Mouse (Mus musculus) spleen, adult 2 months (tissue): ENCODE data around the gene Galns. TPM values are rescaled to one million over a fixed set of nuclear protein-coding genes. Genes with fewer than 3 reads are reported as not detected.

Source experiments
- DNase-seq, 2 experiments: peaks; one replicate each; pipeline versions ENCODE4 v3.0.0 to v3.0.0-alpha.2; 2012 to 2021; ENCODE audit warnings: low spot score in 2 of 2, low read depth in 1 of 2
- H3K27ac ChIP-seq: fragments of 200-500 bp; 2 replicates; pipeline ENCODE4 v1.5.1; 2012; ENCODE audit warnings: low read length, inconsistent platforms; ENCODE audit not compliant: insufficient read depth
- H3K27me3 ChIP-seq: fragments of 200-500 bp; 2 replicates; pipeline ENCODE4 v1.6.1; 2012; ENCODE audit warnings: mild to moderate bottlenecking, moderate library complexity, low read length, inconsistent platforms; ENCODE audit not compliant: control insufficient read depth, insufficient read depth
- H3K36me3 ChIP-seq: fragments of 200-500 bp; 2 replicates; pipeline ENCODE4 v1.6.1; 2012; ENCODE audit warnings: mild to moderate bottlenecking, low read length, inconsistent platforms; ENCODE audit not compliant: control insufficient read depth, insufficient read depth
- H3K4me1 ChIP-seq: fragments of 200-500 bp; 2 replicates; pipeline ENCODE4 v1.6.1; 2011; ENCODE audit warnings: inconsistent platforms; ENCODE audit not compliant: control insufficient read depth, insufficient read depth, insufficient read length
- H3K4me3 ChIP-seq: fragments of 200-500 bp; 2 replicates; pipeline ENCODE4 v1.5.1; 2011; ENCODE audit warnings: mild to moderate bottlenecking, inconsistent platforms; ENCODE audit not compliant: insufficient read depth, insufficient read length; ENCODE audit errors: extremely low read depth
- CTCF ChIP-seq: fragments of 200-500 bp; IDR thresholded peaks from 2 replicates; pipeline ENCODE4 v1.5.1; 2011; ENCODE audit warnings: mild to moderate bottlenecking, inconsistent platforms; ENCODE audit not compliant: insufficient read depth, insufficient read length, insufficient replicate concordance; ENCODE audit errors: extremely low read depth
- POLR2A ChIP-seq: fragments of 200-500 bp; IDR thresholded peaks from 2 replicates; pipeline ENCODE4 v1.6.1; 2011; ENCODE audit warnings: low read depth, low read length, inconsistent platforms
- WGBS: fragments of 180-500 bp; shearing (Covaris S2); methylation state at CpG from one replicate; pipeline ENCODE4 v1.1.7; 2018; 5-methylcytosine and 5-hydroxymethylcytosine counted together
- polyA plus RNA-seq: library from polyadenylated mRNA; depleted of rRNA; stranded (reverse); fragments of >200 nt; gene quantifications from 2 replicates; pipeline ENCODE4 v1.2.3, GENCODE M21; 2012

Galns gene
- polyA plus RNA-seq, 1 experiment = 13.1 TPM

GRCm38 (mm10) chr8:122579196-122579595 lies 32.1 kb downstream of the Galns start:
- TF ChIP-seq POLR2A = no peak
- no peak for TF ChIP-seq CTCF
- WGBS = 77% methylated on average over 7 of the region's 7 CpGs
- Histone ChIP-seq H3K36me3 (0 out of 2 replicates have a peak, but pooled peaks cover 1% of the 10 kb centered on the region), H3K27me3 (no peaks in the 10 kb centered on the region), H3K4me1 (peaks cover 11% of the 10 kb centered on the region; the same call in 1 of the 2 replicates), H3K27ac (no peak overlapping the region), H3K4me3 (no peak overlapping the region)
- DNase-seq = no peak

- Histone ChIP-seq H3K4me1 (peaks cover 11% of the 10 kb centered on the region; the same call in 1 of the 2 replicates), H3K27me3 (no peaks in the 10 kb centered on the region), H3K4me3 (no peak overlapping the region), H3K27ac (no peak overlapping the region), H3K36me3 (peaks cover 7% of the 10 kb centered on the region)
- DNase-seq = no peak
- 75% methylated on average over 10 of the region's 10 CpGs for WGBS
- TF ChIP-seq POLR2A = no peak
- TF ChIP-seq CTCF = no peak
These were observed 34.1 kb downstream of the Galns start for GRCm38 (mm10) chr8:122577116-122577515.

- H3K27me3 ChIP-seq = no peaks in the 10 kb centered on the region
- peak; percentile 52 for TF ChIP-seq POLR2A
- no peak for TF ChIP-seq CTCF
- peak within 1 kb of the TSS; percentile 79 for H3K4me3 ChIP-seq
- WGBS = 1% methylated on average over 39 of the region's 39 CpGs
- H3K4me1 ChIP-seq = peaks cover 11% of the 10 kb centered on the region; the same call in 1 of the 2 replicates
- peak within 1 kb of the TSS; percentile 23; the same call in 1 of the 2 replicates for H3K27ac ChIP-seq
- peak; percentile 84 to 96 for DNase-seq
- peaks cover 11% of the 10 kb centered on the region for H3K36me3 ChIP-seq
These were observed 34.6 kb downstream of the Galns start, which contains the start of gene Aprt for GRCm38 (mm10) chr8:122576648-122577022. Gene Aprt, minus strand, starts transcription at chr8:122576909.

DNA sequence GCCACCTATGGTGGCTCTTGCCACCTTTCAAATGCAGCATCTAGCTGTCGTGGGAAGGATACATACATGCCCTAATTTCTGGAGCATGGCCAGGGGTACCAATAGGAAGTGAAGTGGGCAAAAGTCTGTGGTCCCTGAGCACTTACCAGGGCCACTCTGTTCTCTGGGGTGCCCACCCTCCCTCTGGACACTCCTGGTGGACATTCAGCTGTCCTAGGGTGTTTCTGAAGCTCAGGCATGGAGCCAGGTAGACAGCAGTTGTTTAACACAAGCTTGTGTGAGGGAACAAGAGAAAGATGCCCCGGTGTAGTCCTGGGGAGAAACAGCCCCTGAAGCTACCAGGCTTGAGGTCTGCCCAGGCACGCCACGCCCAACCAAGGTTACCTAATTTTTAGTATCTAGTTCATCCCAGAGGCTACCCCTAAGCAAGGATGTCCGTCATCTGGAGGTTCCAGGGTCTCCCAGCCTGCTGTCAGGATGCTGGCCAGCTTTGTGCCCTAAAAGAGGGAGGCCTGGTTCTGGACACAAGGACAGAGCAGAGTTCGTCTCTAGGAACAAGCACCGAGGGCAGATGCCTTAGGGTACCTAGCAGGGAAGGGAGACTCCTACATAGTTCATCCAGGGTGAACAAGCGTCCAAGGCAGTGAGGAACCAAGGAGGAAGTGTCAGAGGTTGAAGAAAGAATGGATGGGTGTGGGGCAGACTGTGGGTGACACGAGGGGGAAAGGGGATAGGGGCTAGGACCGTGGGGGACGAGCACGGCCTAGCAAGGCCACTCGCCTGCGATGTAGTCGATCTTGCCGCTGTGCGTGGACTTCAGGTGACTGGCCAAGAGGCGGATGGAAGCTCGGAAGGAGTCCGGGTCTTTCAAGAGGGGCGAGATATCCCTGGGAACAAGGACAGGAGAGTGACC lies 35.3 kb downstream of the Galns start:
- H3K36me3 ChIP-seq = peaks cover 18% of the 10 kb centered on the region
- WGBS = 13% methylated on average over 21 of the region's 21 CpGs
- peak overlapping the region; percentile 79 for H3K4me3 ChIP-seq
- peak overlapping the region; percentile 23; the same call in 1 of the 2 replicates for H3K27ac ChIP-seq
- no peak for DNase-seq
- no peak for TF ChIP-seq POLR2A
- TF ChIP-seq CTCF = no peak
- no peaks in the 10 kb centered on the region for H3K27me3 ChIP-seq
- H3K4me1 ChIP-seq = peaks cover 11% of the 10 kb centered on the region; the same call in 1 of the 2 replicates

DNA sequence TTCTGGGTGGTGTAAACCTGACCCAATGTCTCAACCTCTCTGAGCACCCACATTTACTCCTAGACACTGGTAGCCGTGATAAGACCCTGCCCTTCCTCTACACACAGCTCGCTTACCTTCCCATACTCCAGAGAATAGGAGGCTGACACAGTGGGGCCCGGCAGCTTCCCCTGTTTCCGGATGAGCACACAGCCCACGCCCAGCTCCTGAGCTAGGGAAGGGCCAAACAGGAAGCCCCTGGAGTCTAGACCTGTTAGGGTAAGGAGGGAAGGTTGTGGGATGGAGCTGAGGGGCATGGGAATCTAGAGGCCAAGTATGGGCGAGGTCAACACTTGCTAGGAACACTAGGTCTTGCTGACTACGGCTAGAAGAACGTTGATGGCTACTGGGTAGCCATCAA lies 36.0 kb downstream of the Galns start:
- Histone ChIP-seq H3K27me3 (no peaks in the 10 kb centered on the region), H3K27ac (no peak overlapping the region), H3K4me1 (peaks cover 11% of the 10 kb centered on the region; the same call in 1 of the 2 replicates), H3K4me3 (no peak overlapping the region), H3K36me3 (peaks cover 23% of the 10 kb centered on the region)
- TF ChIP-seq CTCF (no peak), POLR2A (no peak)
- DNase-seq = no peak
- WGBS = 71% methylated on average over 8 of the region's 8 CpGs

GRCm38 (mm10) chr8:122574667-122575251 lies 36.5 kb downstream of the Galns start:
- H3K4me1 ChIP-seq = peaks cover 11% of the 10 kb centered on the region; the same call in 1 of the 2 replicates
- no peak overlapping the region for H3K4me3 ChIP-seq
- H3K27me3 ChIP-seq = no peaks in the 10 kb centered on the region
- 78% methylated on average over 10 of the region's 10 CpGs for WGBS
- no peak for DNase-seq
- TF ChIP-seq POLR2A (no peak), CTCF (no peak)
- H3K36me3 ChIP-seq = peaks cover 24% of the 10 kb centered on the region
- no peak overlapping the region for H3K27ac ChIP-seq
